Mouse (Mus musculus): ENCODE measurements at regions not wholly inside any gene's neighbourhood (a gene's known extent, or its start where the extent isn't known, plus 50 kb on each side); places are given as distances from the start of the nearest gene placed in this dataset.
"Not testable (repeated sequence)": the region's sequence is repeated elsewhere in the genome, so short reads cannot be mapped to it uniquely, and the experiment has no call there.

GRCm38 (mm10) chr10:52529661-52530060 lies 112.3 kb downstream of the Nus1 start:
- DNase-seq (ENCODE audit: low spot score), result not testable (repeated sequence)

- DNase-seq (ENCODE audit: low spot score), result no peak
Measured at GRCm38 (mm10) chr10:52530846-52531245, 113.5 kb downstream of the Nus1 start.

- no peak for DNase-seq (ENCODE audit: low spot score)
Measured at GRCm38 (mm10) chr10:52533278-52533892, 116.0 kb downstream of the Nus1 start.

DNA sequence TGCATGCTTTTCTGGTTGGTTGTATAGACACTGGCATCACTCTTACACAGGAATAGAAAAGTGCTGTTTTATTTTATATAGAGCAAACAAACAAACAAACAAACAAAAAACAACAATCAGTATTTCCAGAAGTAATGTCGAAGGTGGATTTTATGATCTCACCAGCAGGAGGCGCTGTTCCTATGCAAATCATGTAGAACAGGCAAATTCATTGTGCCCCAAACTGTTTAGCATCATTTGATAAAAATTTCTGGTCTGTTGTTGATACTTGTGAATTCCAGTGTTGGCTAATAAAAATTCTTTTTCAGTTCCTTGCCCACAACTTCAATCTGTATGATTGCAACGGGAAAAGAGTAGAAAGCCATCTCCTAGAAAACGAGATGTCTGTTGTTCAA lies 116.5 kb downstream of the Nus1 start:
- DNase-seq (ENCODE audit: low spot score), result peak; percentile 28

DNA sequence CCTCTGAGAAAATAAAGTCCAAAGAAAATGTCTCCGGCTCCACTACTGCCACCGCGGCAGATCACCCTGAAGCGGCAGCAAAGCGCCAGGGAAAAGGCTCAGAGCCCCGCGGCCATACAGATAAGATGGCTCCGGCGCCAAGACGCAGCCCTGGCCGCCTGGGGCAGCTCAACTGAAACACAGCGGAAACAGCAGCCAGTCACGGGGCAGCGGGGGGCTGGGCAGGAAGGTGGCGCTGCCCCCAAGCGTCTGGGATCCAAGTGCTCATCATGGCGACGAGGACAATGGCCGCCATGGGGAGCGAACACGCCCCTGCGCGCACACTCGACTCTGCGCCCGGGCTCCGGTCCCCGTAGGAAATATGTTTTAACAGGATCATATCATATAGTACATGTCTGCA lies 128.2 kb downstream of the Nus1 start:
- DNase-seq (ENCODE audit: low spot score), result no peak

DNA sequence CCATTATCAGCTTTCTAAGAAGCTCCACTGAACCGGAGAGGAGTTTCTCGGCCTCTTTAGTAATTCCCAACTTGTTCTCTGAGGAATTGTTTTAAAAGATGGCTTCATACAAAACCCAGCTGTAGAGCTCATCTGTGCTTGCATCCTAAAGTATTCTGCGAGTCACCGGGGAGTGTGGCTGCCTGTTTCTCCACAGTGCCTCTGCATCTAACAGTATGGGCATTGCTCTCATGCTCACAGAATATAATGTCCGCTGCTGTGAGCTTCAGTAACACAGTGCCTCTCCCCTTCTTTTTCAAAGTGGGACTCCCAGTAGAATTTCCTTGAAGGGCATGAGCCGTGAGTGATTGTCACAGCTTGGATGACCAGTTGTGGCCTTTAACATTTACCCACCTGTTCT lies 113.0 kb upstream of the Slc35f1 start:
- no peak for DNase-seq (ENCODE audit: low spot score)

GRCm38 (mm10) chr10:52577795-52578194 lies 112.5 kb upstream of the Slc35f1 start:
- DNase-seq (ENCODE audit: low spot score), result no peak

- DNase-seq (ENCODE audit: low spot score), result no peak
Measured at GRCm38 (mm10) chr10:52578238-52578832, 112.0 kb upstream of the Slc35f1 start.

- no peak for DNase-seq (ENCODE audit: low spot score)
Measured at GRCm38 (mm10) chr10:52593780-52594179, 96.6 kb upstream of the Slc35f1 start.

All from c-Kit-positive CD71-positive TER-119-positive erythroid progenitor cells, embryonic 14.5 days (primary cell).